Mouse (Mus musculus) left cerebral cortex, adult 2 months (tissue): ENCODE results near the gene Tsc22d1. TPM values are rescaled to one million over a fixed set of nuclear protein-coding genes. Genes with fewer than 3 reads are reported as not detected.

Source experiments
- DNase-seq, 2 experiments: peaks; one replicate each; pipeline ENCODE4 v3.0.0; 2021 to 2022; ENCODE audit warnings: low spot score in 2 of 2, mixed read lengths in 1 of 2; ENCODE audit errors: extremely low spot score in 1 of 2
- H3K27ac ChIP-seq: fragments of 200-600 bp; 2 replicates; pipeline ENCODE4 v1.8.1; 2022
- H3K4me3 ChIP-seq: fragments of 200-600 bp; 2 replicates; pipeline ENCODE4 v1.8.1; 2022
- CTCF ChIP-seq: fragments of 200-600 bp; IDR thresholded peaks from 2 replicates; pipeline ENCODE4 v1.8.1; 2022; ENCODE audit warnings: antibody characterized with exemption, mild to moderate bottlenecking, moderate library complexity
- intact Hi-C: fragments of 180-260 bp; cut with DNase I; formaldehyde crosslinking; loops from one replicate; pipeline ENCODE4 v1.15.1; 2025
- total RNA-seq, 2 experiments: library from RNA; stranded (reverse); gene quantifications; 2 replicates each; pipeline ENCODE4 v1.2.3; 2021

Gene Tsc22d1
- total RNA-seq, 2 experiments from 2014 or later = 593 to 598 TPM

DNA sequence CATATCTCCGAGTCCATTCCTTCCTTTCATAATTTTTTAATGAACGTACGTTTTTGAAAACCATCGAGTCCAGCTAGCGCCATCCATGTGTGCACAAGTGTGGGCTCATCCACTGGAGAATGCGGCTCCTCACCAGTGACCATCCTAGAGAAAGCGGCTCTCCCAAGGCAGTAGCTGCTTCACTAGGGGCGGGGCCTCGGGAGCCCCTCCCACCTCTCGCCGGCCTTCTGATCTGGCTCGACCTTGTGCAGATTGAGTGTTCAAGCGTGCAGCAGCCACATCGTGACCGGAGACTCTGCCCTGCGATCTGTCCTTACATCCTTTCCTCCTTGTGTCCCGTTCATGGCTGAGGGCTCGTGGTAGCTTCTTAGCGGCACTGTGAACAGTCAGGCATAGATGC lies 56.5 kb downstream of the Tsc22d1 start:
- Histone ChIP-seq H3K27ac (no peak overlapping the region), H3K4me3 (no peak overlapping the region)
- DNase-seq = no peak
- intact Hi-C loops = loop anchor here (10.0 kb wide), 1 partner anchor 576 kb away; no protein-coding TSS in a partner anchor
- no peak for TF ChIP-seq CTCF

DNA sequence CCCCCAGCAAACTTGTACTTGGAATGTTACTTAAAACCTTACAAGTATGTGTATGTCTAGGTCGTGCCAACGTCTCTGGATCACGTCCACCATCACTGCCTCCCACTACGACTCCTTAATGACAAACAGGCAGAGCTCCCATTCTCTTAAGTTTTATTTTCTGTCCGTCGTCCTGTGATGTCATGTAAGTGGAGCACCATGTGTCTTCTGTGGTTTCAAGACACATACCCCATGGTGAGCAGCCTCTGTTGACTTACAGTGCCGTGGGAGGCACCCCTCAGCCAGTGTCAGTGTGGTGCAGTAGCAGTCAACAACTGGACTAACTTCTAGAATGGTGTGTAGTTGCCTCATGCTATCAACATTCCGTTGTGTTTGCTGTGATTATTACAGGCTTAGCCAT lies 57.7 kb downstream of the Tsc22d1 start:
- DNase-seq = no peak
- no peak overlapping the region for H3K4me3 ChIP-seq
- no peak for TF ChIP-seq CTCF
- intact Hi-C loops = loop anchor here (2.0 to 10.0 kb wide), 3 partner anchors 56 to 578 kb away; no protein-coding TSS in a partner anchor
- no peak overlapping the region for H3K27ac ChIP-seq

DNA sequence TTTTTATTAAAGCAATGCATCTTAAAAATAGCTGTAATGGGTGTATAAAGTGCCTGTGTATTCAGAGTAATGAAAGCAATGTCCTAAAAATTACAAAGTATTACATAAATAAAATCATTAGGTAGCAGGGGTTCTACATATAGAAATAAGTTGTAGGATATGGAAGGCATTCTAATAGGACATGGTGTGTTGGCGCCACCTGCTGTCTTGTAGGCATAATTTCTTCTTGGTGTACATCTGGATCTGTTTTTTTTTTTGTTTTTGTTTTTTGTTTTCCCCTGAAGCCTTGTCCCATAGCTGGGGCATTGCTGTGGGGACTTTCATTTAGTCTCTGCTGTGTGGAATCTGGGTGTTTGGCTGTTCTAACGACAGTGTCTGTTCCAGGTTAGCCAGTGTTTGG lies 58.6 kb downstream of the Tsc22d1 start:
- no peak overlapping the region for H3K27ac ChIP-seq
- intact Hi-C loops = loop anchor here (1.0 to 10.0 kb wide), 4 partner anchors 57 to 579 kb away; no protein-coding TSS in a partner anchor
- TF ChIP-seq CTCF = peak; percentile 81
- peak in 1 of 2 experiments; percentile 47 for DNase-seq
- no peak overlapping the region for H3K4me3 ChIP-seq

DNA sequence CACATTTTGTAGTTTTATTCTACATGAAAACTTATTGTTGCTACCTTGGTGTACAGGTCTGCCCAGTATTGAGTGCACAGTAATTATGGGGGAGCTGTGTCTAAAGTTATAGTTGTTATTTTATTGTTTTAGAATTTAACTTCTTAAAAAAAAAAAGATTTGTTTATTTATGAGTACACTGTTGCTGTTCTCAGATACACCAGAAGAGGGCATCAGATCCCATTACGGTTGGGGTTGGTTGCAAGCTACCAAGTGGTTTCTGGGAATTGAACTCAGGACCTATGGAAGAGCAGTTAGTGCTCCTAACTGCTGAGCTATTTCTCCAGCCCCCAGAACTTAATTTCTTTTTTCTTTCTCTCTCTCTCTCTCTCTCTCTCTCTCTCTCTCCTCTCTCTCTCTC lies 59.4 kb downstream of the Tsc22d1 start:
- no peak overlapping the region for H3K27ac ChIP-seq
- peak; percentile 63 for TF ChIP-seq CTCF
- intact Hi-C loops = loop anchor here (10.0 kb wide), 1 partner anchor 579 kb away; no protein-coding TSS in a partner anchor
- no peak overlapping the region for H3K4me3 ChIP-seq
- DNase-seq = no peak

DNA sequence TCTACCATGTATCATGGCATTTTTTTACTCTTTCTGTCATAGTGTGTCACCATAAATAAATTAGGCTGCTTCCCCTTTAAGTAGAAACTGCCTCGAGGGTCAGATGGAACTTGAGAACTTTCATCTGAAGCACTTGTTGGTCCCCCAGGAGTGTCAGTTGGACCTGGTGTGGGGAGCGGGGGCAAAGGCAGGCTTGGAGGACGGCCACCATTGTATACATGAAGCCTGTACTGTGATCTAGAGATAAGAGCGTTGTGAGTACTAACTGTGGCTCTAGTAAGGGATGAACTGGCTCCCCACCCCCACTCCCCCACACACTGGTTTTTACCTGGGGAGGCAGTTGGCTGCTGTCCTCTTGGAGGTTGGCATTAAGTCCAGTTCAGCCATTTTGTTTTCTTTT lies 62.0 kb downstream of the Tsc22d1 start:
- intact Hi-C loops = loop anchor here (10.0 kb wide), 1 partner anchor 582 kb away; no protein-coding TSS in a partner anchor
- no peak for DNase-seq
- no peak for TF ChIP-seq CTCF
- Histone ChIP-seq H3K27ac (no peak overlapping the region), H3K4me3 (no peak overlapping the region)

DNA sequence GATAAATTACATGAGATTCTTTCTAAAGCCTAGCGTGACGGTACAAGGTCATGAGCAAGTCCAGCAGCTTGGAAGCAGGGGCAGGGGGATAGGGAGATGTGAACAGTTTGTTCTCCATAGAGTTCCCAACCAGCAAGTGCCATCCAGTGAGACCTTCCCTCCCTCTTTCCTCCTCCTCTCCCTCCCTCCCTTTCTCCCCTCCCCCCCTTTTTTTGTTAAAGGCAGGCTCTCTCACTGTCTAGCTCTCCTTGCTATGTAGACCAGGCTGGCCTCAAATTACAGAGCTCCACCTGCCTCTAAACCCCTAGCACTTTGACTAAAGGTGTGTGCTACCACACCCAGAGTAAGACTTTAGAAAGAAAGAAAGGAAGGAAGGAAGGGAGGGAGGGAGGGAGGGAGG lies 63.3 kb downstream of the Tsc22d1 start:
- intact Hi-C loops = loop anchor here (10.0 kb wide), 1 partner anchor 583 kb away; no protein-coding TSS in a partner anchor
- no peak for TF ChIP-seq CTCF
- Histone ChIP-seq H3K27ac (no peak overlapping the region), H3K4me3 (no peak overlapping the region)
- no peak for DNase-seq

DNA sequence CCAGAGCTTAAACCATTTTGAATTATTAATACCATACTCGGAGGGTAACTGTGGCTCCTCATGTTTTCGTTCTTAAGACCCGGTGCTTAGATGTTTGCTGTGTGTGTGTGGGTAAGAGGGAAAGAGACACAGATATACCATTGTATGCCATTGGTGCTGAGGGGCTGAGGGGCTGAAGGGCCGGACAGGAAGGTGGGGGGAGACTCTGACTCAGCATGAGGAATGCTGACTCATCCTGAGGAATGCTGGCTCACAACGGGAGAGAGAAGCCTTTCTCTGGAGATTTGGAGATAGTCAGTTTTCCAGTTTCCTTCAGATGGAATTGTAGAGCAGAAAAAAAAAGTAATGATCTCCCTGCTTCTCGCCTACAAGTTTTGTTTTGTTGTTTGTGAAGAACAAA lies 63.9 kb downstream of the Tsc22d1 start:
- no peak overlapping the region for H3K27ac ChIP-seq
- H3K4me3 ChIP-seq = no peak overlapping the region
- intact Hi-C loops = loop anchor here (1.0 to 10.0 kb wide), 2 partner anchors 533 to 584 kb away; no protein-coding TSS in a partner anchor
- no peak for DNase-seq
- no peak for TF ChIP-seq CTCF

DNA sequence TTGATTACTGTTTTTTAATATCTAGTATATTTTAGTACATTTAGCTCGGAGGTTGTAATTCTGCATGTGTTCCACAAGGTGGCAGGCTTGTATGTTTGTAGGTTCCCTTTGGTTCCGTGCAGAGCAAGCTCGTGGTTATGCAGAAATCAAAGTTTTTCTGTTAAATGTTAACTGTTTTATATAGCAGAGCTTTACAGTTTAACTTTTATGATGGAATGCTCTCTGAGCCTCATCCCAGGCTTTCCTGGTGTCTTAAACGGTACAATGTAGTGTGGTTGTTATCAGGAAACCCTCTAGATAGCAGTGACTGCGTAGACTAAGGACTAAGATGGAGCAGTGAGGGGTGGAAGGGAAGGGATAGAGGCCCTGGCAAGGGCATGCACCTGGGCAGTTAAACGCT lies 65.1 kb downstream of the Tsc22d1 start:
- no peak overlapping the region for H3K4me3 ChIP-seq
- H3K27ac ChIP-seq = no peak overlapping the region
- intact Hi-C loops = loop anchor here (1.0 to 10.0 kb wide), 3 partner anchors 528 to 585 kb away; no protein-coding TSS in a partner anchor
- peak; percentile 92 for TF ChIP-seq CTCF
- no peak for DNase-seq

DNA sequence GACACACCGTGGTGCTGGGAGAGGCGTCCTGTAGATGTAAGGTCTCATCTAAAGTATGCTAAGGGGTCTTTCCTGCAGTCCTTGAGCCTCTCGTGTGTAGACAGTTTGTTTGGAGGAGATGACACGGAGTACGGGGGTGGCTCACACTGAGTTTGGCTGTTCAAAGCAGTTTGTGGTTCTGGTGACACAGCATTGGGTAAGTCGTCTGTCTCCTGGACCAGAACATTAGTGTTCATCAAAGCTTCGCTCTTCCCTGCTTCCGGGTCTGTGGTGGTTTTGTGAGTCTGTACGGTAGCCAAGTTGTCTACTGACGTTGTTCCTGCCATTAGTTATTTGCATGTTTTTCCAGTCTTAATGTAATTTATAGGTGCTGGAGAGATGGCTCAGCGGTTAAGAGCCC lies 65.7 kb downstream of the Tsc22d1 start:
- H3K4me3 ChIP-seq = no peak overlapping the region
- intact Hi-C loops = loop anchor here (1.0 kb wide), 1 partner anchor 528 kb away; no protein-coding TSS in a partner anchor
- no peak overlapping the region for H3K27ac ChIP-seq
- no peak for DNase-seq
- TF ChIP-seq CTCF = no peak

DNA sequence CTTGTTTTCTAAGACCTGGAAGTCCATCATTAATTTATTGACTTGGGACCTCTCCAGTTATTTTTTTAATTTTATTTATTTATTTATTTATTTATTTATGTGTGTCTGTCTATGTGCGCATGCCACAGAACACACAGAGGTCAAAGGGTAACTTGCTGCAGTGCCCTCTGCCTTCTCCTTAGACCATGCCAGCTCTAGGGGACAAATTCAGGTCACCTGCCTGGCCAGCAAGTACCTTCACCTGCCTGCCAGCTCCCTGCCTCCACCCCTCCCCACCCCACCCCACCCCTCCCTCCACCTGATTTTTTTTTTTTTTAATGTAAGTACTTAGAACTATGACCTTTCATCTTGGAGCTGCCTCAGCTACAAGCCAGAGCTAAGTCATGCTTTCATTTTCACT lies 68.9 kb downstream of the Tsc22d1 start:
- no peak overlapping the region for H3K4me3 ChIP-seq
- no peak overlapping the region for H3K27ac ChIP-seq
- no peak for DNase-seq
- intact Hi-C loops = no loop called here
- TF ChIP-seq CTCF = no peak

DNA sequence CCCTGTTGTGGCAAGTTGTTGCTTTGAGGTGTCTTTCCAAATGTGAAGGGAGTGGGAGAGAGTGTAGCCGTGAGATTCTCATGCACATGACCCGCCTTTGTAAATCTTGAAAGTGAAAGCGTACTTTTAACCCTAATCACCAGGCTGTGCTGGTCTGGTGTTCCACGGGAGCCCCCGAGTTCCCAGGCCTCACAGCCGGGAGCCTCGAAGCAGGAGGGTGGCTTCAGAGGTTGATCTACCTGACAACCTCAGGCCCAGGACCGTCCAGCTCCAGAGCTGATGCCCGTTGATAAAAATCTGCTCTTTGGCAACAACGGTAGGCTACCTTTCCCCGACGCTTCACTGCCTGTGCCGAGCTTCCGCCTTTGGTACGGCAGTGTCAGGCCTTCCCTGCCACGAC lies 72.8 kb downstream of the Tsc22d1 start:
- intact Hi-C loops = no loop called here
- no peak for DNase-seq
- no peak for TF ChIP-seq CTCF
- no peak overlapping the region for H3K4me3 ChIP-seq
- H3K27ac ChIP-seq = no peak overlapping the region

DNA sequence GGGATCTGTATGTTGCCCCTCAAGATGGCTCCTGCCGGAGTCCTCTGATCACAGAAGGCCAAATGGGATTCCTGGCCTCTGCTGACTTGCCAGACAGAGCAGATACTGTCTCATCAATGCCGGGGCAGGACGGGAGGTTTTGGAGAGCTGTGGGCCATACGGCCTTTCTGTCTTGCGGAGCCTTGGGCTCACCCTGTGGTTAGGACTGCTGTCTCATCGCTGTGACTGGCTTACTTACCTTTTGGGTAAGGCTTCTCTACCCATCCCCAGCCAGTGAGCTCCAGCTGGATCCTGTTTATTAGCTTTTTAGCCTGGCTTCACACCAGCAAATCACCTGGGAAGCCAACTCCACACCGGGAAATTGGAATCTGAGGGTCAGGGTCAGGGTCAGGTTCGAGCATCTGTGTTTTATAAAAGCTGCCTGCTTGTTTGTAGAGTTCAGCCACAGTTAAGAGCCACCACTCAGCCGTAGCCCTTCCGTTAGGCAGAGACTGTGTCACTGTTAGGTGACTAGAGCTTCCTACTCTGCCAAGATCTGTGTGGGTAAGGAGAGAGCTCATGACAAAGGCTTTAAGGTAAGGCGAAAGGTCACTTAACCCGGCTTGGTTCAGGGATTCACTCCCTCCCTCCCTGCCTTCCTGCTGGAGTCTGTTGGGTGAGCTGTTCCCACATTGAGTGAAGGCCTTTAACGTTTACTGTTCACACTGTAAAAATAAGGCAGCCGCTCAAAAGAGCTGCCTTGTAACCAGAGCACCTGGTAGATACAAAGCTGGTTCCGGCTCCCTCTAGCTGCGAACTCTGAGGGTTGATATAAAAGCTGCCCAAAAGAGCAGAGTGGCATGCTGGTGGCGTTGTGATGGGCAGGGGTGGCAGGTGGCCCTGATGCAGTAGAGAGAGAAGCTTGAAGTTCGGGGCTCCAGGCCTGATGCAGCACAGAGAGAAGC lies 73.6 kb downstream of the Tsc22d1 start:
- peak; percentile 10 for TF ChIP-seq CTCF
- Histone ChIP-seq H3K27ac (no peak overlapping the region), H3K4me3 (no peak overlapping the region)
- intact Hi-C loops = no loop called here
- no peak for DNase-seq
